Mouse (Mus musculus) neural tube, embryonic 14.5 days (tissue): Measurements from ENCODE around the gene Timm29. TPM values are rescaled to one million over a fixed set of nuclear protein-coding genes. Genes with fewer than 3 reads are reported as not detected.

Experiments used
- ATAC-seq: fragments of 200-750 bp; cut with Nextera tagmentation; 2 replicates; pipeline ENCODE4 v1.8.0; 2017; ENCODE audit warnings: low read depth, mild to moderate bottlenecking, moderate TSS enrichment, moderate library complexity
- H3K27ac ChIP-seq: fragments of 300-500 bp; sonication (generic); 2 replicates; pipeline ENCODE4 v1.5.1; 2014; ENCODE audit warnings: low read depth, mild to moderate bottlenecking, control low read depth, low read length, moderate library complexity, mixed read lengths
- H3K27me3 ChIP-seq: fragments of 300-500 bp; sonication (generic); 2 replicates; pipeline ENCODE4 v1.6.1; 2014; ENCODE audit warnings: low read length; ENCODE audit not compliant: control insufficient read depth, insufficient read depth
- H3K36me3 ChIP-seq: fragments of 300-500 bp; sonication (generic); 2 replicates; pipeline ENCODE4 v1.6.1; 2014; ENCODE audit warnings: low read length, mixed read lengths; ENCODE audit not compliant: control insufficient read depth, insufficient read depth
- H3K4me1 ChIP-seq: fragments of 300-500 bp; sonication (generic); 2 replicates; pipeline ENCODE4 v1.6.1; 2014; ENCODE audit warnings: low read length; ENCODE audit not compliant: control insufficient read depth, insufficient read depth
- H3K4me2 ChIP-seq: fragments of 300-500 bp; sonication (generic); 2 replicates; pipeline ENCODE4 v1.6.1; 2014; ENCODE audit warnings: mild to moderate bottlenecking, low read depth, low read length, control low read depth
- H3K4me3 ChIP-seq: fragments of 300-500 bp; sonication (generic); 2 replicates; pipeline ENCODE4 v1.5.1; 2014; ENCODE audit warnings: low read depth, low read length, control low read depth, mixed read lengths
- H3K9ac ChIP-seq: fragments of 300-500 bp; sonication (generic); replicated peaks from 2 replicates; pipeline ENCODE4 v1.6.1; 2014; ENCODE audit warnings: low read depth, mild to moderate bottlenecking, control low read depth, low read length, mixed read lengths
- H3K9me3 ChIP-seq: fragments of 300-500 bp; sonication (generic); 2 replicates; pipeline ENCODE4 v1.6.1; 2016; ENCODE audit warnings: low read length; ENCODE audit not compliant: control insufficient read depth
- WGBS: fragments of 180-500 bp; shearing (Covaris S2); extraction: QIAGEN DNeasy Blood & Tissue Kit; methylation state at CpG from one replicate; pipeline ENCODE4 v1.1.7; 2014; 5-methylcytosine and 5-hydroxymethylcytosine counted together
- polyA plus RNA-seq: library from polyadenylated mRNA; unstranded; fragments of >200 nt; fragmentation: Nextera tagmentation; extraction: Ambion mirVana; gene quantifications from 2 replicates; pipeline ENCODE4 v1.2.1, GENCODE M21; 2014

The Timm29 gene
- polyA plus RNA-seq, 1 experiment from 2014 or later = 73.0 TPM

DNA sequence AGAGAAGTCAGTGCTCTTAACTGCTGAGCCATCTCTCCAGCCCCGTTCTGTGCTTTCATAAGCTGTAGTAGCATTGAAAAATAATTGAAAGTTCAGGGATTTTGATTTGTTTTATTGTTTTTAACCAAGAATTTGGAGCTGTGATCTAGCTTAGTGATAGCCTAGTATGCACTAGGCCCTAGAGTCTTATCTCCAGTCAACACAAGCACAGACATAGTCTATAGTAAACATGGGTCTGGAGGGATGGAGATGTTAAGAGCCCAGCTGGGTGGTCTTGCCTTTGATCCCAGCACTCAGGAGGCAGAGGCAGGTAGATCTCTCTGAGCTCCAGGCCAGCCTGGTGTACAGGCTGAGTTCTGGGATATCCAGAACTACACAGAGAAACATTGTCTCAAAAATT, 30.2 kb downstream of the Timm29 start:
- no peak overlapping the region for H3K4me2 ChIP-seq
- H3K4me3 ChIP-seq = no peak overlapping the region
- no peak overlapping the region for H3K27ac ChIP-seq
- WGBS = 94% methylated on average over 1 of the region's 1 CpGs
- no peaks in the 10 kb centered on the region for H3K27me3 ChIP-seq
- no peaks in the 10 kb centered on the region for H3K9me3 ChIP-seq
- H3K9ac ChIP-seq = no peak overlapping the region
- no peak for ATAC-seq
- H3K36me3 ChIP-seq = no peaks in the 10 kb centered on the region
- H3K4me1 ChIP-seq = peaks cover 10% of the 10 kb centered on the region

DNA sequence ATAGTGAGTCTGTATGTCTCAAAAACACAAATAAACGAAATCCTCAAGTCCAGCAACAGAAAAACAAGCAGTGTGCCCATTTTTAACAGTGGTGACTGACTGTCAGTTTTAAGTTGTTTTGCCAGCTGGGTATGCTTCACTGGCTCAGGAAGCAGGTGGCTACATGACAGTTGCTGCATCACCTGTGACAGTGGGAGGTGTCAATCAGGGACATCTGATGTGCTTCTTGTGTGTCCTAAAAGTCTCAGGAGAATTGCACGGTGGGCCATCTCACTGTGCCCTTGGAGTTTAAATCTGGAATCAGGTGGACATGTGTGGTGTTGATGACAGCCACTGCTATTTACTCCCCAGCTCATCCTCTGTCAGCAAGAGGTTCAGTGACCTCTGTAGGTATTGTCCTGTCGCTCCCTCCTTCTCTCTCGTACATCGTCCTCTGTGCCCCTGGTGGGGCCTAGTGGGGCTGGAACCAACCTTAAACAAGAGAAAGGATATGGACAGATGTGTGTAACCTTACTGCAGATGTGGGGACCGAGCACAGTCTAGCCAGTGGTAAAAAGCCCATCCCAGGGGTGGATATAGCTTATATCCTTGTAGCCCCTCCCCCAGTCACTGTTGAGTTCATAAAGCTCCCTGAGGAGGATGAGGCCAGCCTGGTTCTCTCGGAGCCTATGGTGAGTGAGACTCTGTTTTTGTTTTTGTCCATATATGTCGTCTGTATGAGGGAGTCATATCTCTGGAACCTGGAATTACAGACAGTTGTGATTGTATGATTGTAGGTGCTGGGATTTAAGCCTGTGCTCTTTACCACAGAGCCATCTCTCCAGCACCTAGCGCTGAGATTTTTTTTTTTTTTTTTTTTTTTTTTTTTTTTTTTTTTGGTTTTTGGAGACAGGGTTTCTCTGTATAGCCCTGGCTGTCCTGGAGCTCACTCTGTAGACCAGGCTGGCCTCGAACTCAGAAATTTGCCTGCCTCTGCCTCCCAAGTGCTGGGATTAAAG, 33.1 kb downstream of the Timm29 start:
- Histone ChIP-seq H3K27ac (no peak overlapping the region), H3K36me3 (no peaks in the 10 kb centered on the region), H3K9me3 (no peaks in the 10 kb centered on the region), H3K9ac (no peak overlapping the region), H3K4me3 (no peak overlapping the region), H3K4me1 (no peaks in the 10 kb centered on the region), H3K27me3 (no peaks in the 10 kb centered on the region), H3K4me2 (no peak overlapping the region)
- ATAC-seq = no peak
- WGBS = 83% methylated on average over 10 of the region's 10 CpGs

DNA sequence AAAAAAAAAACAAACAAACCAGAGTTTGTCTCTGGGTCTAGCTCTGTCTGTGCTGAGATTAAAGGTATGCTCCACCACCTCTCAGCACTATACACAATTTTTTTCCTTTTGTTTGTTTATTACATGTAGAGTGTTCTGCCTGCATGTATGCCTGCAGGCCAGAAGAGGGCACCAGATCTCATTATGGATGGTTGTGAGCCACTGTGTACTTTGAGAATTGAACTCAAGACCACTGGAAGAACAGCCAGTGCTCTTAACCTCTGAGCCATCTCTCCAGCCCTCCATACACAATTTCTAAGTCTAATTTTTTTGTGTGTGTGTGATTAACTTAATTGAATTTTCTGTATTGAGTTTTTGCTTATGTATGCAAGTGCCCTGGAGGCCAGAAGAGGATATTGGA, 34.0 kb downstream of the Timm29 start:
- ATAC-seq = no peak
- Histone ChIP-seq H3K36me3 (no peaks in the 10 kb centered on the region), H3K4me2 (no peak overlapping the region), H3K27me3 (no peaks in the 10 kb centered on the region), H3K4me1 (no peaks in the 10 kb centered on the region), H3K27ac (no peak overlapping the region), H3K9ac (no peak overlapping the region), H3K9me3 (no peaks in the 10 kb centered on the region), H3K4me3 (no peak overlapping the region)

DNA sequence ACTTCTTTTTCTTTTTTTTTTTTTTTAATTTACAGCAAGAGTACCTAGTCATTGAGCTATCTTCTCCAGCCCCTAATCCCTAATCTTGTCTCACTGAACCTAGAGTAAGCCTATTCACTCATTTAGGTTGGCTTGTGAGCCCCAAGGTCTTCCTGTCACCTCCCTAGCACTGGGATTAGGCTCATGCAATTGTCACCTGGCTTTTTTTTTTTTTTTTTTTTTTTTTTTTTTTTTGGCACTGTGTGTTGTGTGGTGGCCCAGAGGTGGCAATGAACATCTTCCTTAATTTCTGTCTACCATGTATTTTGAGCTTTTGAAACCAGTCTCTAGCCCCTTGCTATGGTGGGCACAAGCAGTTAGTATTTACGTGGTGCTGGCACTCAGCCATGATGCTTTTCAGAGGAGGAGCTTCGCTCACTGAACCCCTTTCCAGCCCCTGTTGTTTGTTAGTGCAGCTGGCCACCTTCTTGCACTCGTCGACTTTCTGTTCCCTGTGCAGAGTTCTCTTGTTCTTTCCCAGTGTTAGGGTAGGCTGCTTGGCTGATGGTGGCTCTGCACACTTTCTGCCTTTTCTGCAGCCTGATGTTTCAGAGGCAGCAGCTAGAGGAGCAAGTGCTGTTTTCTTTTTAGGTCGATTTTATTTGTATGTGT, 34.7 kb downstream of the Timm29 start:
- ATAC-seq = no peak
- WGBS = 45% methylated on average over 5 of the region's 5 CpGs
- Histone ChIP-seq H3K4me2 (no peak overlapping the region), H3K9me3 (no peaks in the 10 kb centered on the region), H3K27ac (no peak overlapping the region), H3K4me3 (no peak overlapping the region), H3K27me3 (no peaks in the 10 kb centered on the region), H3K36me3 (no peaks in the 10 kb centered on the region; the same call in 1 of the 2 replicates), H3K9ac (no peak overlapping the region), H3K4me1 (no peaks in the 10 kb centered on the region)

DNA sequence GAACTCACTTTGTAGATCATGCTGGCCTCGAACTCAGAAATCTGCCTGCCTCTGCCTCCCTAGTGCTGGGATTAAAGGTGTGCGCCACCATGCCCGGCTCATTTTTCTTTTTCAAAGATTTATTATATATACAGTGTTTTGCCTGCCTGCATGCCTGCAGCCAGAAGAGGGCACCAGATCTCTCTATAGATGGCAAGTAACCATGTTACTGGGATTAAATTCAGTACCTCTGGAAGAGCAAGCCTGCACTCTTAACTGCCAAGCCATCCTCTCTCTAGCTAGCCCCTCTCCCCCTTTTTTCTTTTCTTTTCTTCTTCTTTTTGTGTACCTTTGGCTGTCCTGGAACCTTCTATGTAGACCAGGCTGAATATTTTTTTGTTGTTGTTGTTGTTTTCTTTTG, 38.2 kb downstream of the Timm29 start:
- Histone ChIP-seq H3K4me2 (no peak overlapping the region), H3K9ac (no peak overlapping the region), H3K9me3 (no peaks in the 10 kb centered on the region), H3K36me3 (peaks cover 29% of the 10 kb centered on the region), H3K27ac (no peak overlapping the region), H3K27me3 (no peaks in the 10 kb centered on the region), H3K4me1 (0 out of 2 replicates have a peak, but pooled peaks cover 3% of the 10 kb centered on the region), H3K4me3 (no peak overlapping the region)
- 69% methylated on average over 3 of the region's 3 CpGs for WGBS
- ATAC-seq = no peak

DNA sequence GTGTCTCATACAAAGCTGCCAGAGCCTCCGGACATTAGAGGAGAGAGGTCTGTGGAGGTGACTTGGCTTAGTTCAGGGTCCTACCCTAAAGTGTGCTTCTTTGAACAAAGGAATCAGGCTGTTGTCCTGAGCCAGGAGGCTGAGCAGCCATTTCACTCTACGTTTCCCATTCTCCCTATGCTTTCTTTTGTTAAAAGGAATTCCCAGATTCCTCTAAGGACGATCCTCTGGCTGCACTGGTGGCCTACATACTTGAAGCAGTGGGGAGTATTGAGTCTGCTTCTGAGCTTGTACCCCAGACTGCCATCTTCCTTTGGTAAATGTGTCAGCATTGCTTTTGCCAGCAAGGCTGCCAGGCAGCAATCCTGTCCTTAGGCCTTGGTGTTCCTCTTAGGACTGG, 40.6 kb downstream of the Timm29 start:
- no peak for ATAC-seq
- Histone ChIP-seq H3K27me3 (no peaks in the 10 kb centered on the region), H3K4me3 (no peak overlapping the region), H3K4me2 (no peak overlapping the region), H3K4me1 (0 out of 2 replicates have a peak, but pooled peaks cover 3% of the 10 kb centered on the region), H3K36me3 (peaks cover 48% of the 10 kb centered on the region), H3K9ac (no peak overlapping the region), H3K27ac (no peak overlapping the region), H3K9me3 (no peaks in the 10 kb centered on the region)
- 81% methylated on average over 3 of the region's 3 CpGs for WGBS

DNA sequence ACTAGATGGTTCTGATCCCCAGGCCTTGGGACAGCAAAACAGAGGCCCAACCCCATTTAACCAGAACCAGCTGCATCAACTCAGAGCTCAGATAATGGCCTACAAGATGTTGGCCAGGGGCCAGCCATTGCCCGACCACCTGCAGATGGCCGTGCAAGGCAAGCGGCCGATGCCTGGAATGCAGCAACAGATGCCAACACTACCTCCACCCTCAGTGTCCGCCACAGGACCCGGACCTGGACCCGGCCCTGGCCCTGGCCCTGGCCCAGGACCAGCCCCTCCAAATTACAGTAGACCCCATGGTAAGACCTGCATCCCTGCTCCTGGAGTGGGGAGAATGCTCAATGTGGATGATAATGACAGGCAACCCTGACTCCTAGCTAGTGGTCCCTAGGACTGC, 43.1 kb downstream of the Timm29 start:
- H3K9me3 ChIP-seq = no peaks in the 10 kb centered on the region
- 66% methylated on average over 7 of the region's 7 CpGs for WGBS
- 0 out of 2 replicates have a peak, but pooled peaks cover 3% of the 10 kb centered on the region for H3K4me1 ChIP-seq
- ATAC-seq = 0 out of 2 replicates have a peak, but pooled peaks have one; percentile 23
- H3K9ac ChIP-seq = no peak overlapping the region
- no peak overlapping the region for H3K4me3 ChIP-seq
- H3K36me3 ChIP-seq = peaks cover 72% of the 10 kb centered on the region
- H3K27ac ChIP-seq = no peak overlapping the region
- H3K4me2 ChIP-seq = no peak overlapping the region
- no peaks in the 10 kb centered on the region for H3K27me3 ChIP-seq

DNA sequence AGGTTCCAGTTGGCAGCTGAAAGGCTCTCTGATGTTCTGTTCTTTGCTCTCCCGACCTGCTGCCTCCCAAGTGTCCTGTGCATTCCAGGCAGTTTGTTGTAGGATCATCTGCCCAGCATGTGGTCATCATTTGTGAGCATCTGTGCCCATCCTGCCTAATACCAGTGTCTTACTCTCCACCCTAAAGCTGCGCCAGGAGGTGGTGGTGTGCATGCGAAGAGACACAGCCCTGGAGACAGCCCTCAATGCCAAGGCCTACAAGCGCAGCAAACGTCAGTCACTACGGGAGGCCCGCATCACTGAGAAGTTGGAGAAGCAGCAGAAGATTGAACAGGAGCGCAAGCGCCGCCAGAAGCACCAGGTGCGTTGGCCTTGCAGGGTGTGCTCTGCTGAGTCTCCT, 46.5 kb downstream of the Timm29 start:
- no peaks in the 10 kb centered on the region for H3K9me3 ChIP-seq
- WGBS = 92% methylated on average over 11 of the region's 11 CpGs
- ATAC-seq = no peak
- H3K27ac ChIP-seq = no peak overlapping the region
- no peak overlapping the region for H3K4me3 ChIP-seq
- H3K27me3 ChIP-seq = no peaks in the 10 kb centered on the region
- no peaks in the 10 kb centered on the region for H3K4me1 ChIP-seq
- H3K9ac ChIP-seq = no peak overlapping the region
- peaks cover 90% of the 10 kb centered on the region for H3K36me3 ChIP-seq
- H3K4me2 ChIP-seq = no peak overlapping the region
